Mouse (Mus musculus) T-helper 1 cell (primary cell): Measurements from ENCODE around the gene Vstm2b.

Experiments
- in situ Hi-C: fragments of 300-600 bp; cut with MboI, MseI; formaldehyde crosslinking; loops from one replicate; pipeline ENCODE4 v1.15.1; 2025; ENCODE audit warnings: high pct_unique_total_duplicates

Gene Vstm2b

DNA sequence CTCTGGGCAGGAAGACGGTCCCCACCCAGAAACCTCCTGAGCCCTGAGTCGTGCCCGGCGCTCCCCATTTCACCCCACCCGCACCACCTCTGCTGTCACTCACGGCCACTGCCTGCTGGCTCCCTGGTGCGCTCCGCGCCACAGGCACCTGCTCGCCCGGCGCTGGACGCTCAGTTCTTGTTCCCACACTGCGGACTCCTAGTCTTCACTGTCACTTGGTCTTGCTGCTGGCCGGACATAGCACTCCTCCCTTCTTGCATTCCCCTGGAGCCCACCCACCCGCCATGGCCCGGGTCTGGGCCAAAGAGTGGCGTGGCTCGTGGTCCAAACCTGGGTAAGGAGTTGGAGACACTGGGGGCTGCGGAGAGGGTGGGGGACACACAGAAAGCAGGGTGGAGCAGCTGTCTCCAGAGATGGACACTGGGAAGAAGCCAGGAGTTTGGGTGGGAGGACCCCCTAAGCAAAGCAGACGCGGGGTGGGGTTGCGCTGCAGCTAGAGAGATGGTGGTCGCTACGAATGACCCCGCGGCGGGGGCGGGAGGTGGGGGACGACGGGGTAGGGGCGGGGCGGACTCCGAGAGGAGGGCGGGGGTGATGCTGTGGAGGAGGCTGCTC, at the start of gene Vstm2b:
Gene Vstm2b (plus strand): TSS at position 233 of the 615 bp plus-strand sequence.
- in situ Hi-C loops, result loop anchor here (5.0 kb wide), 1 partner anchor 79 kb away; no protein-coding TSS in a partner anchor

DNA sequence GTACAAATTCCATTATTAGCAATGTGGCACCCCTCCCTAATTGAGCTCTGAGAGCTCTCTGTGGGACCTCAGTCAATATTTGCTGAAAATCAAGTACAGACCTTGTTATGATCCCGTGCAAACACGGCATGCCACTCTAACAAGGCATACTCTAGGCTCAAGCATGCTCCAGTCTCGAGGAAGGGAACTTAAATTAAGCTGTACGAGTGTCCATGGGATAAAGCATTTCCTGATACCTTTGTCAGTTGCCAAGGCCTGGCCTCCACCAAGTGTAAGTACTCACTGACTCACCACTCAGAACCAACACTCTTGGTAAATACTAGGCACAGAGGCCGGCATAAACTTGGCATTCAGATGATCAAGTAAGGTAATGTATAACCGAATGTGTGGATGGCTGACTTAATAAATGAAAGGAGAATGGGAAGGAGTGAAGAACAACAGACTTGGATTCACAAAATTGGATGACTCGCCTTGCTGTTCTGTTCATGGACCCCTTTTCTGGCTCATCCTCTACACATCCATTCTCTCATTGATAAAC, 42.0 kb upstream of the Vstm2b start:
- in situ Hi-C loops, result no loop called here

DNA sequence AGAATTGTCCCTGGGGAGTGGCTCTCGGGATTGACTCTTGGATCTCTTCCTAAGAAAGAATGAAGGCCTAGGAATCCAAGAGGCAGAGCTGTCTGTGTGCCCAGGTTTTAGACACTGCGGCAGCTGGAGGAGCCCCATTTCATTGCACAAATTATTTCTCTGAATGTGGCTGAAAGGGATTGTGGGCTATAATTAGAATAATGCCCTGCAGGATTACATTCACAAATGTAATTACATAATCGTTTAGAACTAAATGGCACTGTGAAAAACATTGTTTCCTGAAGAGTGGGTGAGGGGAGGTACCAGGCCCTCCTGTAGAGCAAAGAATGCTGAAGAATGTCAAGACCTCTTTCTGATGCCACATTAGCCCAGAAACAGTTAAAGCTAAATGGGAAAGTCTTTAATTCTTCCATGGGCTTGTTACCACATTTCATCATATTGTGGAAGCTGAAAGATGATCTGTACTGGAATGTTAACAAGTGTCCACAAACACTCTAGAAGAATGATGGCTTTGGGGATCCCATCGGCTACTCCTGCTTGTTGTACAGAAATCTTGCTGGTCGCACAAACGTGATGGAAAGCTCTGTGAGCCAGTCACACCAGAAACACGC, 24.6 kb upstream of the Vstm2b start:
- in situ Hi-C loops, result no loop called here

GRCm38 (mm10) chr7:40884855-40885489, 13.2 kb upstream of the Vstm2b start:
- in situ Hi-C loops, result no loop called here

DNA sequence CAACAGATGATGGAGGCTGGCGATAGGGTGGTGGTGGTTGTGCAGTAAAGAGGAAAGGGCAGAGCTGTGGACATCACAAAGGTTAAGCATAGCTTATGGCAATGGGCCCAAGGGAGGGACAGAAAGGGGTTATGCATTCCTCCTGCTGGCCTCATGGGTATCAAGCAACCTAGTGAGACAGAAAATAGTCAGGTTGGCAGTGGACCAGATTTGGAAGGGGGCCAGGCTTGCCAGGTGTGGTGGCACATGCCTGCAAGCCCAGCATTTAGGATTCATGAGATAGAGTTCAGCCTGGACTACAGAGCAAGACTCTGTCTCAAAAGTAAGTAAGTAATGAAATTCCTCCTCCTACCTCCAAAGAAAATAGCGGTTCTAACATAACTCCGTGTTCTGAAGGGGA, 9.8 kb upstream of the Vstm2b start:
- in situ Hi-C loops, result no loop called here

DNA sequence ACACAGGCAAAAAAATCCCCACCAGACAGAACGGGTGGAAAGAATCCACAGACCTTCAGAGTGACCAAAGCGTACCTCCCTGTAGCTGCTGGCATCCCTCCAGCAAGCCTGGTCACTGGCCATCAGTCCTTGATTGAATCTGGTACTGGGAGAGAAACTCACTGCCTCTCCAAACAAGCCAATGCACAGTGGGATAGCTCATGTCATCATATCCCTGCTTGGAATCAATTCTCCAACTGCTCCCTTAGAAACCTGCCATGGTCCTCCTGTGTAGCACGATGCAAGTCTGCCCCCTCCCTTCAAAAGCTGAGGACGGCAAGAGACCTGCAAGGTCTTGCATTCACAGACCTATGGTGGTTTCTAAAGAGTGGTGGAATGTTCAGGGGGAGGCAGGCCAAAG, 1.2 kb upstream of the Vstm2b start:
- in situ Hi-C loops, result loop anchor here (5.0 kb wide), 1 partner anchor 80 kb away; no protein-coding TSS in a partner anchor

DNA sequence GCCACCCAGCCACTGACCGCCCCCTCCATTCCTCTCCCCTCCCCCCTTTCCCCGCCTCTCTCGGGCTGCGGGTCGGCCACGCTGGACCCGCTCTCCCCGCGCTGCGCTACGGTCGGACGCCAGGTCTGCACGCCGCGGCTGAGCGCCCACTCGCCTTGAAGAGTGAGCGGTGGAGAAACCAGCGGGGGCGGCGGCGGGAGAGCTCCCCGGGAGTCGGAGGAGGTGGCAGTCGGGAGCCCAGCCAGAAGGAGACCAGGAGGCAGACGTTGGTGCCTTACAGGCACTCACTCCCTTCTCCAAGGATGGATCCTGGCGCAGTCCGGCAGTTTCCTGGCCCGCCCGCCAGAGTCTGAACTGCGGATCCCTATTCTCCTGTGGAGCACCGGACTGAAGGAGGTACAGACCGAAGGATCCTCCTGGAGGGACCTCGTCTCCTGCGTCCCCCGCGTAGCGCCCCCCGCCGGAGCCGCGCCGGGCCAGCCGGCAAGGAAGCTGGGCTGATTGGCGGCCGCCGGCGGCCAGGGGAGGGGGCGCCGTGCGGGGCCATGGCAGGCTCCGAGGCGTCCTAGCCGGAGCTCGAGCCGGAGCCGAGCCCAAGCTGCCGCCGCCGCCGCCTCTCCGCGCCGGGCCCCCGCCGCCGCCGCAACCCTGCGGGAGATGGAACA, 715 bp downstream of the Vstm2b start:
- in situ Hi-C loops, result loop anchor here (5.0 kb wide), 1 partner anchor 78 kb away; no protein-coding TSS in a partner anchor

GRCm38 (mm10) chr7:40899376-40900265, 1.5 kb downstream of the Vstm2b start:
- in situ Hi-C loops, result loop anchor here (5.0 kb wide), 1 partner anchor 78 kb away; no protein-coding TSS in a partner anchor

DNA sequence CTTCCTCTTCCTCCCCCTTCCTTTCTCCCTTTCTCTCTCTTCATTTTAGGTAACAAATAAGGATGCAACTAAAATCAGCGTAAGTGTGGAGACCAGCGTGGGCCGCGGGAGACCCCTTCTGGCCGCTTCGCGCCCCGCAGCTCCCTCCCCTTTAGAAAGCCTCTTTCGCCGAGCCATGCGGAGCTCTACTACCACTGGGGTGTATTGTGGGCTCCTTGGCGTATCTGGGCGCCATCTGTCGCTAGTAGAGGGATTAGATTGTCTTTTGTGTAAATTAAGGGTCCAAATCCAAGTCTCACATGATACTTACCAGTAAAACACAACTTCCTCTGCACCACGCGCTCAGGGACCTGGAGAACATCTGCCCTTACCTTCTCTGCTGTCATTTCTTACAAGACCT, 3.1 kb downstream of the Vstm2b start:
- in situ Hi-C loops, result no loop called here

DNA sequence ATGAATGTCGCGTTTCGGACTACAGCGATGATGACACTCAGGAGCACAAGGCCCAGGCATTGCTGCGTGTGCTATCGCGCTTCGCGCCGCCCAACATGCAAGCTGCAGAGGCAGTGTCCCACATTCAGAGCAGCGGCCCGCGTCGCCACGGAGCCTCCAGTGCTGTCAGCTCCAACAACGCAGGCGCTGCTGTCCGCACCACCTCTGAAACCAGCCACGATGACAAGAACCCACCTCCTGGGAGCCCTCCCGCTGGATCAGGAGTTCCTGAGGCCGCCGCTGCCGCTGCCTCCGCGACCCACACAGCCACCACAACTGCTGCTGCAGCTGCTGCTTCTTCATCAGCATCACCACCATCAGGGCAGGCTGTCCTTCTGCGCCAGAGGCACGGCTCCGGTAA, 4.4 kb downstream of the Vstm2b start:
- in situ Hi-C loops, result no loop called here

GRCm38 (mm10) chr7:40906484-40906883, 8.4 kb downstream of the Vstm2b start:
- in situ Hi-C loops, result no loop called here

GRCm38 (mm10) chr7:40916761-40917160, 18.6 kb downstream of the Vstm2b start:
- in situ Hi-C loops, result no loop called here

DNA sequence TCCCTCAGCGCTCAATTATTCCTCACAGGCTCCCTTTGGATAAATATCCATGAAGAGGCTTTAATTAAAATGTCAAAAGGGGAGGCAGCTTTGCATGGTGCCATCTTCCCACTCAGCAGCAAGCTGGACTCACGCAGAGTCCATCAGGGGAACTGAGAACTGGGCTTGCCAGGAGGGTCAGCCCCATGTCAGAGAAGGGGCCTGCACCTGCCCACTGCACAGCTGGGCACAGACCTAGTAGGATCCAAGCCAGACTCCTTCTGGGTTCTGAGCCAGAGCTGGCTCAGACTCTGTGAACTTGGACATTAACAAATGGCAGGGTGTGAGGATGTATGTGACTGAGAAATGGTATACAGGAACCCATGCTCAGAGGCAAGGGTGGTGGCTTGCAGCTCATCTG, 22.0 kb downstream of the Vstm2b start:
- in situ Hi-C loops, result no loop called here

GRCm38 (mm10) chr7:40921281-40921680, 23.2 kb downstream of the Vstm2b start:
- in situ Hi-C loops, result no loop called here

DNA sequence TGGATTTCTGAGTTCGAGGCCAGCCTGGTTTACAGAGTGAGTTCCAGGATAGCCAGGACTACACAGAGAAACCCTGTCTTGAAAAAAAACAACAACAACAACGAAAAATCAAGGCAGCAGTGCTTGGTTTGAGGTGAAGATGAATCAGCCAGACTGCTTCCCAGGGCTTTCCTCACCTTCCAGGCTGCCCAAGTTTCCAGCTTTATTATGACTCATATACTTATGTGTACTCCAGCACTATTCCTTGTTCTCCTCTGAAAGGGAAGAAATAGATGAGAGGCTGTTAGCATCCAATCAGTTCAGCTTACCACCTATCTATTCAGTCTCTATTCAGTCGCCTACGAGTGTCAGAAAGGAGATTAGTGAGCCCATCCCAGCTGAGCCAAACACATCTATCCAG, 24.7 kb downstream of the Vstm2b start:
- in situ Hi-C loops, result no loop called here

DNA sequence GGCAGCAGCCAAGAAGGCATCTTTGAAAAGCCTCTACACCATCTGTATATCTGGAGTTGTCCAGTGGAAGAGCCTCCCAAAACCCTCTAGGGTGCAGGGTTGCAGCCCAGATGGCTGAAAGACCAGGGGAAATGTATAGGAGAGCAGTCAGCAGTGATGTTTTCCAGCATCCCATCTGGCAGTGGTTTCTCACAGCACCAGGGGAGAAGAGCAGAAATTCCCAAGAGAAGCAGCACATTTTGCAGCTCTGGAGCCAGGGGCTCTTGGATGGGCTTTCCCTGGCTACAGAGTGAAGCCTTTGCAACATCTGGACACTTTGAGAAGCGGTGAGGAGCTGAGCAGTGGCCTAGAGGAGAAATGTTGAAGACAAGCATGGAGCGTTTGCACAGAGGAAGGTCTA, 30.3 kb downstream of the Vstm2b start:
- in situ Hi-C loops, result no loop called here

- in situ Hi-C loops, result no loop called here
These were observed 38.6 kb downstream of the Vstm2b start for GRCm38 (mm10) chr7:40936617-40937212.

DNA sequence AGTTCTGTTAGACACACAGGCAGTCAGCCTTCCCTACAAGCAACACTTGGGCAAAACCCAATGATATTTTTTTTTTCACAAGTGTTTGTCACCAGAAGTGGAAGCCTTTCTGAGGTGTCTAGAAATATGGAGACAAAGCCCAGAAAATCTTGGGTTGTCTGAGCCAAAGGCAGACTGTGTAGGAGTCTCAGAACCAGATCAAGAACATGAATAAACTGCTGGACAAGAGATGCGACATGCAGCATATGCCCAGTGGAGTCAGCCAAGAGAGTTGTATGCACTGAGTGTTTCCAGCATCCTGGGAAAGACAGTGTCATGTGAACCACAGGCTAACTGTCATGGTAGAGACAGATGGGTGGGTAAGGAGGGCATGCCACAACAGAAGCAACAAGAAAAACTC, 41.2 kb downstream of the Vstm2b start:
- in situ Hi-C loops, result no loop called here

DNA sequence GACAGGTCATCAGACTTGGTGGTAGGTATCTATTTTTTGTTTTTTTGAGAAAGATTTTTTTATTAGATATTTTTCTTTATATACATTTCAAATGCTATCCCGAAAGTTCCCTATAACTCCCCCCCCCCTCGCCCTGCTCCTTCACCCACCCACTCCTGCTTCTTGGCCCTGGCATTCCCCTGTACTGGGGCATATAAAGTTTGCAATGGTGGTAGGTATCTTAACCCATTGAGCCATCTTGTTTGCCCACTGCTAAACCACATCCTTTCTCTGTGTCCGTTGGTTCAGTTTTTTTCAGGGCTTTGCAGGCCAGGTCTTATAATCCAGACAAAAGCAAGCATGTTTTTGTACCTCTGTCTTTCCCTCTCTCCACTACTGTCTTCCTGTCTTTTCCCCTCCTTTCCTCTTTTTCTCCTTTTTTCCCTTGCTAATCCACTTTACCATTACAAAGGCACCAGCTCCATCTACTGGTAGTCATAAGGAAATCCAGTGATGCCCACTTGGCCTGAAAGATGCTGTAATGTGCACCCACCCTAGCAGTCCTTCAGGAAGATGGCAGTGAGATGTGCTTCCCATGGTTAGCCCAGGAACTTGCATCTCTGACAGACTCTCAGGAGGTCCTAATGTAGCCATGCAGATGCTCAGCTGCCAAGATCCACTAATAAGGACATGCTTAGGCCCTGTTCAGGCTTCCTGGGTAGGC, 44.3 kb downstream of the Vstm2b start:
- in situ Hi-C loops, result no loop called here
